Mouse (Mus musculus) ES-E14 (cell line): ENCODE data around the gene Scube3. TPM values are rescaled to one million over a fixed set of nuclear protein-coding genes. Genes with fewer than 3 reads are reported as not detected.

Experiments used
- DNase-seq: peaks from one replicate; pipeline ENCODE4 v3.0.0-alpha.2; 2013; ENCODE audit warnings: low read depth, low spot score
- H3K27ac ChIP-seq: 2 replicates; pipeline ENCODE4 v1.5.1; 2012; ENCODE audit warnings: low read depth, mild to moderate bottlenecking, low read length, moderate library complexity, mixed read lengths; ENCODE audit not compliant: poor library complexity, insufficient read depth, severe bottlenecking
- H3K36me3 ChIP-seq: 2 replicates; pipeline ENCODE4 v1.6.1; 2012; ENCODE audit warnings: mild to moderate bottlenecking, low read length, moderate library complexity, mixed read lengths; ENCODE audit not compliant: control insufficient read depth, poor library complexity, insufficient read depth, severe bottlenecking
- H3K4me1 ChIP-seq, 2 experiments: fragments of 150-350 bp in 1 of 2; sonication (generic) in 1 of 2; 2 replicates each; pipeline ENCODE4 v1.6.1; 2012; ENCODE audit warnings: low read length in 2 of 2, mild to moderate bottlenecking in 1 of 2, mixed read lengths in 1 of 2; ENCODE audit not compliant: control insufficient read depth in 2 of 2, insufficient read depth in 2 of 2, poor library complexity in 1 of 2
- H3K4me3 ChIP-seq, 2 experiments: fragments of 150-350 bp in 1 of 2; sonication (generic) in 1 of 2; 2 replicates each; pipeline ENCODE4 v1.5.1; 2012; ENCODE audit warnings: low read length in 2 of 2, low read depth in 1 of 2, mild to moderate bottlenecking in 1 of 2, mixed read lengths in 1 of 2; ENCODE audit not compliant: insufficient read depth in 1 of 2, poor library complexity in 1 of 2, severe bottlenecking in 1 of 2
- H3K9ac ChIP-seq: 2 replicates; pipeline ENCODE4 v1.6.1; 2012; ENCODE audit warnings: low read depth, mild to moderate bottlenecking, low read length, mixed read lengths; ENCODE audit not compliant: poor library complexity, insufficient read depth, severe bottlenecking
- H3K9me3 ChIP-seq: fragments of 150-350 bp; sonication (generic); 2 replicates; pipeline ENCODE4 v1.6.1; 2012; ENCODE audit warnings: low read depth, mild to moderate bottlenecking, low read length; ENCODE audit not compliant: control insufficient read depth, insufficient read depth
- CHD2 ChIP-seq: IDR thresholded peaks from 2 replicates; pipeline ENCODE4 v1.6.1; 2014; ENCODE audit warnings: mild to moderate bottlenecking, low read depth, low read length, inconsistent platforms
- HCFC1 ChIP-seq: IDR thresholded peaks from 2 replicates; pipeline ENCODE4 v1.6.1; 2012; ENCODE audit warnings: low read length, inconsistent platforms, borderline replicate concordance; ENCODE audit not compliant: insufficient read depth
- MAFK ChIP-seq: IDR thresholded peaks from 2 replicates; pipeline ENCODE4 v1.6.1; 2014; ENCODE audit warnings: mild to moderate bottlenecking, low read depth, low read length, inconsistent platforms; ENCODE audit not compliant: insufficient read depth
- ZC3H11A ChIP-seq: IDR thresholded peaks from 2 replicates; pipeline ENCODE4 v1.6.1; 2012; ENCODE audit warnings: low read depth, mild to moderate bottlenecking, inconsistent platforms, low read length, borderline replicate concordance
- ZNF384 ChIP-seq: IDR thresholded peaks from 2 replicates; pipeline ENCODE4 v1.6.1; 2012; ENCODE audit warnings: low read depth, low read length, inconsistent platforms
- in situ Hi-C, 2 experiments: fragments of 600-800 bp; cut with MboI; formaldehyde crosslinking; loops; one replicate each; pipeline ENCODE4 v1.15.1; 2025; ENCODE audit warnings: low sequenced_read_pairs in 2 of 2, inconsistent platforms in 1 of 2; ENCODE audit not compliant: unreplicated experiment in 2 of 2
- total RNA-seq: library from RNA; depleted of rRNA; stranded (reverse); fragments of 300-350 nt; gene quantifications from 2 replicates; pipeline ENCODE4 v1.2.3, GENCODE M21; 2012

Gene Scube3
- total RNA-seq, 1 experiment: 24.0 TPM

- no peak overlapping the region for H3K4me3 ChIP-seq
- no peaks in the 10 kb centered on the region for H3K9me3 ChIP-seq
- no peaks in the 10 kb centered on the region for H3K36me3 ChIP-seq
- in situ Hi-C loops: no loop called here
- H3K4me1 ChIP-seq: peaks cover 2 to 4% of the 10 kb centered on the region in 2 experiments; a peak in 3 of 4 replicates
- H3K27ac ChIP-seq: no peak overlapping the region
- TF ChIP-seq CHD2 (no peak), ZC3H11A (no peak), HCFC1 (no peak)
- no peak for DNase-seq
- H3K9ac ChIP-seq: no peak overlapping the region
Measured at GRCm38 (mm10) chr17:28097308-28097707, 44.6 kb upstream of the Scube3 start.

GRCm38 (mm10) chr17:28099086-28099485, 42.9 kb upstream of the Scube3 start:
- in situ Hi-C loops: no loop called here
- Histone ChIP-seq H3K9ac (no peak overlapping the region), H3K4me1 (peaks cover 2 to 4% of the 10 kb centered on the region in 2 experiments; a peak in 3 of 4 replicates), H3K36me3 (no peaks in the 10 kb centered on the region), H3K9me3 (no peaks in the 10 kb centered on the region), H3K4me3 (no peak overlapping the region), H3K27ac (no peak overlapping the region; the same call in 1 of the 2 replicates)
- no peak for TF ChIP-seq ZC3H11A
- no peak for TF ChIP-seq ZNF384
- no peak for TF ChIP-seq CHD2
- TF ChIP-seq MAFK: no peak
- no peak for TF ChIP-seq HCFC1
- no peak for DNase-seq

GRCm38 (mm10) chr17:28100669-28101068, 41.3 kb upstream of the Scube3 start:
- DNase-seq: no peak
- Histone ChIP-seq H3K36me3 (no peaks in the 10 kb centered on the region), H3K9ac (no peak overlapping the region), H3K9me3 (no peaks in the 10 kb centered on the region), H3K4me1 (peaks cover 2 to 11% of the 10 kb centered on the region in 2 experiments; a peak in 3 of 4 replicates), H3K27ac (no peak overlapping the region), H3K4me3 (no peak overlapping the region)
- in situ Hi-C loops: loop anchor here in 1 of 2 experiments (10.0 kb wide), 1 partner anchor 64 kb away; no protein-coding TSS in a partner anchor
- TF ChIP-seq MAFK (no peak), ZC3H11A (no peak), ZNF384 (peak; percentile 91), HCFC1 (no peak), CHD2 (no peak)

GRCm38 (mm10) chr17:28101284-28101887, 40.6 kb upstream of the Scube3 start:
- no peak for DNase-seq
- H3K4me3 ChIP-seq: no peak overlapping the region
- no peaks in the 10 kb centered on the region for H3K9me3 ChIP-seq
- peaks cover 4 to 11% of the 10 kb centered on the region in 2 experiments; a peak in 3 of 4 replicates for H3K4me1 ChIP-seq
- H3K27ac ChIP-seq: no peak overlapping the region
- no peak for TF ChIP-seq MAFK
- TF ChIP-seq CHD2: no peak
- TF ChIP-seq HCFC1: no peak
- no peak for TF ChIP-seq ZNF384
- no peak for TF ChIP-seq ZC3H11A
- in situ Hi-C loops: loop anchor here in 1 of 2 experiments (10.0 kb wide), 1 partner anchor 63 kb away; no protein-coding TSS in a partner anchor
- no peak overlapping the region for H3K9ac ChIP-seq
- no peaks in the 10 kb centered on the region for H3K36me3 ChIP-seq

GRCm38 (mm10) chr17:28101902-28102319, 40.0 kb upstream of the Scube3 start:
- H3K27ac ChIP-seq: no peak overlapping the region
- no peak overlapping the region for H3K4me3 ChIP-seq
- H3K4me1 ChIP-seq: peaks cover 4 to 14% of the 10 kb centered on the region in 2 experiments; a peak in 3 of 4 replicates
- TF ChIP-seq HCFC1: no peak
- no peak for TF ChIP-seq MAFK
- no peak for TF ChIP-seq ZC3H11A
- no peak for TF ChIP-seq CHD2
- no peak for TF ChIP-seq ZNF384
- no peak overlapping the region for H3K9ac ChIP-seq
- no peaks in the 10 kb centered on the region for H3K9me3 ChIP-seq
- in situ Hi-C loops: loop anchor here in 1 of 2 experiments (10.0 kb wide), 1 partner anchor 63 kb away; no protein-coding TSS in a partner anchor
- no peak for DNase-seq
- H3K36me3 ChIP-seq: no peaks in the 10 kb centered on the region
